Comparison of ENCODE assay signal across 20 mouse cellular contexts in the genomic region with DNA sequence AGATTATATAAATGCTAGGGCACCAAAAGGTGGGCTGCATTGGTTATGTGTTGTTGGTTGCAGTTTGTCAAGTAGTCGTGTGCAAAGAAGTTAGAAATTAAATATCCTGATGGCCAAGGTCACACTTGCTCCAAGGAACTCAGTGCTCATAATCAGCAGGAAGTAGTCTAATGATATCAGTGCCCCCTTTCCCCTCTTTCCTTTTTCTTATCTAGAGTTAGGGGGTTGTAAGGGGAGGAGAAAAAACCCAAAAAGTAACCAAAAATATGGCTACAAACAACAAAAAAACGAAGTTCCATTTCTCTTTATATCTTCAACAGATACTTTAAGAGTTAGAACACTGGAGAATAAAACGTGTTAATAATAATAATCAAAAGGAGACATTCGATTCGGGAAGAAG. TPM values are rescaled to one million over a fixed set of nuclear protein-coding genes. Genes with fewer than 3 reads are reported as not detected.
"Had no signal": no experiment of that assay in that cellular context is flagged by ENCODE, and none has a peak within 500 bp of the region (broad histone marks: within the 10 kb centered on the region; RNA-seq: fewer than 3 reads in every experiment).

No protein-coding gene starts in this region.

- H3K4me2 ChIP-seq: lung, embryonic 14.5 days; midbrain, embryonic 12.5 days; neural tube, embryonic 13.5 days; neural tube, embryonic 15.5 days; stomach, embryonic 15.5 days had no signal

- H3K9me3 ChIP-seq: midbrain, embryonic 10.5 days; midbrain, embryonic 12.5 days; neural tube, embryonic 13.5 days; neural tube, embryonic 15.5 days; stomach, embryonic 15.5 days had no signal

- ATAC-seq: midbrain, embryonic 16.5 days had no signal

- H3K36me3 ChIP-seq: midbrain, embryonic 10.5 days; midbrain, embryonic 12.5 days; neural tube, embryonic 13.5 days; neural tube, embryonic 15.5 days; stomach, embryonic 15.5 days had no signal

- H3K4me1 ChIP-seq: midbrain, embryonic 12.5 days; neural tube, embryonic 13.5 days; neural tube, embryonic 15.5 days; stomach, embryonic 15.5 days had no signal

- DNase-seq: lung, adult 18-20 months; lung, embryonic 14.5 days; lung, postnatal 10 days; lung, postnatal 4 days; midbrain, embryonic 14.5 days; right cerebral cortex, postnatal 14 days; thymus, adult 2 months; thymus, postnatal 25 days; thymus, postnatal 4 days had no signal

- H3K27ac ChIP-seq: midbrain, embryonic 10.5 days; midbrain, embryonic 12.5 days; neural tube, embryonic 13.5 days; neural tube, embryonic 15.5 days; stomach, embryonic 15.5 days; stomach, postnatal 0 days had no signal

- H3K27me3 ChIP-seq: midbrain, embryonic 12.5 days; neural tube, embryonic 13.5 days; neural tube, embryonic 15.5 days; stomach, embryonic 15.5 days had no signal

- H3K4me3 ChIP-seq: midbrain, embryonic 10.5 days; midbrain, embryonic 12.5 days; myocyte; neural tube, embryonic 13.5 days; neural tube, embryonic 15.5 days; stomach, embryonic 15.5 days had no signal

- H3K9ac ChIP-seq: lung, embryonic 14.5 days; midbrain, embryonic 12.5 days; neural tube, embryonic 13.5 days; neural tube, embryonic 15.5 days; stomach, embryonic 15.5 days had no signal

RNA-seq across cellular contexts. Expression of a gene that starts 2.6 kb away (rescaled TPM):
- polyA plus RNA-seq: myocyte; thymus, adult 2 months had no signal

RNA-seq across cellular contexts. Expression of a gene that starts 56.3 kb away (rescaled TPM):
- total RNA-seq: megakaryocyte, adult 5-6 weeks; megakaryocyte-erythroid progenitor cell, adult 5-6 weeks had no signal
- polyA plus RNA-seq: midbrain, embryonic 10.5 days; midbrain, embryonic 12.5 days; midbrain, embryonic 14.5 days; midbrain, embryonic 16.5 days; neural tube, embryonic 11.5 days; neural tube, embryonic 13.5 days; neural tube, embryonic 15.5 days; stomach, embryonic 15.5 days; stomach, postnatal 0 days had no signal
